Mouse (Mus musculus): ENCODE measurements at regions not wholly inside any gene's neighbourhood (a gene's known extent, or its start where the extent isn't known, plus 50 kb on each side); places are given as distances from the start of the nearest gene placed in this dataset.

DNA sequence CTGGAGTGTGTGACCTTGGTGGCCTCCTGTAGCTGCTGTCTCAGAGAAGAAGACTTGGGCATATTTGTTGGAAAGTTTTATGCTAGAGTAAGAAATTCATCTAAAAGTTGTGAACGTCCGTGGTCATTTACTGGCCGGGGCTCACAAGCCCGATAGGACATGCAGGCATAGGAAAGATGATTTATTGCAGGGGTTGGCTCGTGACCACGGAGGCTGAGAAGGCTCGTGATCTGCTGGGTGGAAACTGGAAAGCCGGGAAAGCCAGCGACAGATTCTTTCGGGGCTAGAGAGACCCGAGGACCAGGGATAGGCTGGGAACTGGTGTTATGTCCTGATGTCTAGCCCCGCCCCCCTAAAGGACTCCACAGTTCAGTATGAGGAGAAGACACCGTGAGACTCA lies 54.4 kb upstream of the Mphosph6 start:
- 74% methylated on average over 13 of the region's 13 CpGs for WGBS
- no peak overlapping the region for H3K9ac ChIP-seq
- no peak overlapping the region for H3K27ac ChIP-seq
- no peak for ATAC-seq (replicated peaks; ENCODE audit: insufficient number of reproducible peaks, insufficient read depth, low FRiP score, low read depth)
- 0 out of 2 replicates have a peak, but pooled peaks cover 6% of the 10 kb centered on the region for H3K27me3 ChIP-seq
- H3K36me3 ChIP-seq: no peaks in the 10 kb centered on the region
- no peaks in the 10 kb centered on the region for H3K9me3 ChIP-seq (replicated peaks)
- H3K4me3 ChIP-seq: no peak overlapping the region
- peaks cover 5% of the 10 kb centered on the region; the same call in 1 of the 2 replicates for H3K4me1 ChIP-seq (replicated peaks)
- no peak overlapping the region for H3K4me2 ChIP-seq

DNA sequence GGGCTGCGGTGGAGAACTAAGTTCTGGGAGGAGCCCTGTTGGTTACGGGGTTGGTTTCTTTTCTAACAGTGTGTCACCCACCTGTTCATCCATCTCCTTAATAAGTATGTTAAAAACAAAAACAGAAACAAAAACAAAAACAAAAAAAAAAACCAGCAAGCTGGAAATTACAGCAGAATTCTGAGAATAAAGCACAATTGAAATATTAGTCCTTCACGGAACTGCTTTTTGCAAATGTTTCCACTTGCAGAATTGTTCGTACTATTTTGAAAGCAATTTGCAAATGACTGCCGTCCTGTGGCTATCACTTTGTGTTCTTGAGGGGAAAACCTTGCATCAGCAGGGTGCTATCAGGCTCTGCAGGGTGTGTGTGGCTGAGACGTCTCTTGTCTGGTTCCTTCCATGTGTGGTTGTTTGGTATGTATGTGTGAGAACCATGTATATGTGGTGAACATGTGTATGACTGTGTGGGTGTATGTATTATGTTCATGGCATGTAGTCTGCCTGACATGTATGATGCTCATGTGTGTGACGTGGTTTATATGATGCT lies 53.3 kb upstream of the Mphosph6 start:
- Histone ChIP-seq H3K4me2 (no peak overlapping the region), H3K27me3 (no peaks in the 10 kb centered on the region), H3K4me3 (no peak overlapping the region), H3K36me3 (no peaks in the 10 kb centered on the region), H3K9me3 (replicated peaks) (no peaks in the 10 kb centered on the region), H3K9ac (no peak overlapping the region), H3K27ac (no peak overlapping the region), H3K4me1 (replicated peaks) (peaks cover 4% of the 10 kb centered on the region; the same call in 1 of the 2 replicates)
- WGBS: 80% methylated on average over 7 of the region's 7 CpGs
- no peak for ATAC-seq (replicated peaks; ENCODE audit: insufficient number of reproducible peaks, insufficient read depth, low FRiP score, low read depth)

- H3K4me2 ChIP-seq: no peak overlapping the region
- WGBS: 50% methylated on average over 11 of the region's 11 CpGs
Observed at GRCm38 (mm10) chr8:117854301-117854700, 52.6 kb upstream of the Mphosph6 start.

DNA sequence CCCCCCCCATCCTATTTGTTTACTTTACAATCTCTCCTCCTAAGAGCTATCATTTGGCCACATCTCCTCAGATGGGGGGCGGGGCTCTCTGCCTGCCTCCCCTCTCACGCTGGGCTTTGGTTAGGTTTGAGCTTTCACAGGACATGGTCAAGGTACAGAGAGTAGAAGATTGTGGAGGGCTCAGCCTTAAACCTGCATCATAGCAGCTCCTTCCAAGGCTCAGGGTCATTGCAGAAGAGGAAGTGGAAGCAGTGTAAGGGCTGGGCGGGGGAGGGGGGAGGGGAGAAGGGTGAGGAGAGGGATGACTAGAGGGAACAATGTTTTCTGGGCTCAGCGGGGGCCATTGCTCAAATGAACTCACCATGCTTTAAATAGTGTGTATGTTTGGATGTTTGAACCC lies 51.7 kb upstream of the Mphosph6 start:
- ATAC-seq (replicated peaks; ENCODE audit: insufficient number of reproducible peaks, insufficient read depth, low FRiP score, low read depth): no peak
- Histone ChIP-seq H3K27ac (no peak overlapping the region), H3K4me1 (replicated peaks) (no peaks in the 10 kb centered on the region; the same call in 1 of the 2 replicates), H3K9ac (no peak overlapping the region), H3K36me3 (no peaks in the 10 kb centered on the region), H3K4me2 (no peak overlapping the region), H3K27me3 (no peaks in the 10 kb centered on the region), H3K4me3 (no peak overlapping the region), H3K9me3 (replicated peaks) (no peaks in the 10 kb centered on the region)
- 43% methylated on average over 4 of the region's 4 CpGs for WGBS

More at GRCm38 (mm10) chr8:117854301-117854700, 52.6 kb upstream of the Mphosph6 start:
- no peaks in the 10 kb centered on the region for H3K9me3 ChIP-seq (replicated peaks)
- H3K4me1 ChIP-seq (replicated peaks): no peaks in the 10 kb centered on the region; the same call in 1 of the 2 replicates
- H3K27ac ChIP-seq: no peak overlapping the region
- ATAC-seq (replicated peaks; ENCODE audit: insufficient number of reproducible peaks, insufficient read depth, low FRiP score, low read depth): no peak
- no peaks in the 10 kb centered on the region for H3K27me3 ChIP-seq
- H3K9ac ChIP-seq: no peak overlapping the region
- H3K4me3 ChIP-seq: no peak overlapping the region
- H3K36me3 ChIP-seq: no peaks in the 10 kb centered on the region

DNA sequence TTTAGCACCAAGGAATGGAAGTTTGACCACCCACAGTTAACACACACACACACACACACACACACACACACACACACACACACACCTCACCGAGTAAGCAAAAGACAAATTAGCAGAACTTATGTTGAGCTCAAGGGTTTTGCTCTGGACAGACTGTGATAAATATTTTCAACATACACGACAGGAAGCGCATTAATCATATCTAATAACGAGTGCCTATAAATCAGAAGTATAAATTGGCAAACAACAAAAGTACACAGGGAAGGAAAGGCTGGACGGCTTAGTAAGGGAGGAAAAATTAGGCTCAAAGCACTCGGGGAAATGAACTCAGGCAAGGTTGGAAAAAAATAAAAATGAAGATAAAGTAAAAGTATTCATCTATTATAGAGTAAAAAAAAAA lies 50.8 kb upstream of the Mphosph6 start:
- Histone ChIP-seq H3K27me3 (no peaks in the 10 kb centered on the region), H3K4me1 (replicated peaks) (no peaks in the 10 kb centered on the region; the same call in 1 of the 2 replicates), H3K36me3 (no peaks in the 10 kb centered on the region), H3K27ac (no peak overlapping the region), H3K4me2 (no peak overlapping the region), H3K9ac (no peak overlapping the region), H3K4me3 (no peak overlapping the region), H3K9me3 (replicated peaks) (no peaks in the 10 kb centered on the region)
- ATAC-seq (replicated peaks; ENCODE audit: insufficient number of reproducible peaks, insufficient read depth, low FRiP score, low read depth): no peak
- 70% methylated on average over 6 of the region's 6 CpGs for WGBS

Data from heart, embryonic 15.5 days (tissue).